Mouse (Mus musculus): ENCODE data around the gene Polg. TPM values are rescaled to one million over a fixed set of nuclear protein-coding genes. Genes with fewer than 3 reads are reported as not detected.

The Polg gene
- total RNA-seq, 2 experiments from 2014 or later, result 54.5 to 64.5 TPM

GRCm38 (mm10) chr7:79468994-79469393 lies 2.8 kb upstream of the Polg start:
- DNase-seq, result no peak

GRCm38 (mm10) chr7:79467951-79468350 lies 1.8 kb upstream of the Polg start:
- DNase-seq, result no peak

More at GRCm38 (mm10) chr7:79468994-79469393, 2.8 kb upstream of the Polg start:
- intact Hi-C loops (cut with DNase I), result loop anchor here (5.0 kb wide), 3 partner anchors 77 to 322 kb away; partner anchors contain the start of genes Fanci and Mfge8

GRCm38 (mm10) chr7:79465461-79466044 lies 609 bp downstream of the Polg start:
- intact Hi-C loops (cut with DNase I), result loop anchor here (2.0 to 5.0 kb wide), 4 partner anchors 21 to 318 kb away; partner anchors contain the start of genes Fanci and Mfge8

More at GRCm38 (mm10) chr7:79467951-79468350, 1.8 kb upstream of the Polg start:
- intact Hi-C loops (cut with DNase I), result loop anchor here (5.0 kb wide), 3 partner anchors 76 to 321 kb away; partner anchors contain the start of genes Fanci and Mfge8

GRCm38 (mm10) chr7:79464776-79465420 lies 1.3 kb downstream of the Polg start:
- intact Hi-C loops (cut with DNase I), result loop anchor here (2.0 to 5.0 kb wide), 4 partner anchors 20 to 318 kb away; partner anchors contain the start of genes Fanci and Mfge8
- DNase-seq, result peak in 1 of 2 experiments; percentile 29

More at GRCm38 (mm10) chr7:79465461-79466044, 609 bp downstream of the Polg start:
- DNase-seq, result no peak

GRCm38 (mm10) chr7:79463376-79464077 lies 2.6 kb downstream of the Polg start:
- intact Hi-C loops (cut with DNase I), result loop anchor here (2.0 kb wide), 1 partner anchor 19 kb away; no protein-coding TSS in a partner anchor
- DNase-seq, result peak in 1 of 2 experiments; percentile 10

- no peak for DNase-seq
- intact Hi-C loops (cut with DNase I), result no loop called here
Observed at GRCm38 (mm10) chr7:79461721-79462120, 4.4 kb downstream of the Polg start.

GRCm38 (mm10) chr7:79447486-79447885 lies 18.7 kb downstream of the Polg start:
- intact Hi-C loops (cut with DNase I), result no loop called here
- no peak for DNase-seq

- no peak for DNase-seq
- intact Hi-C loops (cut with DNase I), result no loop called here
Observed at GRCm38 (mm10) chr7:79447048-79447447, 19.1 kb downstream of the Polg start.

- no peak for DNase-seq
- intact Hi-C loops (cut with DNase I), result no loop called here
Observed at GRCm38 (mm10) chr7:79440035-79440434, 26.1 kb downstream of the Polg start.

GRCm38 (mm10) chr7:79428243-79428642 lies 37.9 kb downstream of the Polg start:
- intact Hi-C loops (cut with DNase I), result no loop called here
- DNase-seq, result no peak

- DNase-seq, result no peak
- intact Hi-C loops (cut with DNase I), result no loop called here
Observed at GRCm38 (mm10) chr7:79425804-79426203, 40.4 kb downstream of the Polg start.

GRCm38 (mm10) chr7:79422876-79423275 lies 43.3 kb downstream of the Polg start:
- no peak for DNase-seq
- intact Hi-C loops (cut with DNase I), result no loop called here

- intact Hi-C loops (cut with DNase I), result no loop called here
Observed at GRCm38 (mm10) chr7:79419950-79420349, 46.2 kb downstream of the Polg start.

GRCm38 (mm10) chr7:79414449-79415375 lies 51.5 kb downstream of the Polg start:
- no peak for DNase-seq
- intact Hi-C loops (cut with DNase I), result no loop called here

More at GRCm38 (mm10) chr7:79419950-79420349, 46.2 kb downstream of the Polg start:
- no peak for DNase-seq

GRCm38 (mm10) chr7:79400296-79400695 lies 65.9 kb downstream of the Polg start:
- DNase-seq, result no peak
- intact Hi-C loops (cut with DNase I), result no loop called here

- intact Hi-C loops (cut with DNase I), result no loop called here
- no peak for DNase-seq
Observed at GRCm38 (mm10) chr7:79398971-79399370, 67.2 kb downstream of the Polg start.

- intact Hi-C loops (cut with DNase I), result no loop called here
- no peak for DNase-seq
Observed at GRCm38 (mm10) chr7:79398426-79398825, 67.7 kb downstream of the Polg start.

GRCm38 (mm10) chr7:79397446-79397963 lies 68.7 kb downstream of the Polg start:
- intact Hi-C loops (cut with DNase I), result no loop called here

More at GRCm38 (mm10) chr7:79397446-79397963, 68.7 kb downstream of the Polg start:
- no peak for DNase-seq
